Mouse (Mus musculus) spleen, adult 10 weeks (tissue): Measurements from ENCODE around the gene Phgr1. TPM values are rescaled to one million over a fixed set of nuclear protein-coding genes. Genes with fewer than 3 reads are reported as not detected.

Experiments used
- polyA plus RNA-seq: library from polyadenylated mRNA; stranded (reverse); fragments of 350-450 nt; fragmentation: Illumina TruSeq; extraction: RNeasy Lipid Tissue Mini Kit (QIAGEN cat#74804); gene quantifications from one replicate; pipeline ENCODE4 v1.2.3, GENCODE M21; 2015; ENCODE audit warnings: low replicate concordance; ENCODE audit not compliant: insufficient read depth

The Phgr1 gene
- not detected for polyA plus RNA-seq

GRCm38 (mm10) chr2:118772158-118772874, at the start of gene Phgr1:
Phgr1 (plus strand) TSS chr2:118772769.

GRCm38 (mm10) chr2:118728337-118728736, 44.2 kb upstream of the Phgr1 start, which contains the start of gene Plcb2:
Plcb2 (minus strand) TSS chr2:118728438.

DNA sequence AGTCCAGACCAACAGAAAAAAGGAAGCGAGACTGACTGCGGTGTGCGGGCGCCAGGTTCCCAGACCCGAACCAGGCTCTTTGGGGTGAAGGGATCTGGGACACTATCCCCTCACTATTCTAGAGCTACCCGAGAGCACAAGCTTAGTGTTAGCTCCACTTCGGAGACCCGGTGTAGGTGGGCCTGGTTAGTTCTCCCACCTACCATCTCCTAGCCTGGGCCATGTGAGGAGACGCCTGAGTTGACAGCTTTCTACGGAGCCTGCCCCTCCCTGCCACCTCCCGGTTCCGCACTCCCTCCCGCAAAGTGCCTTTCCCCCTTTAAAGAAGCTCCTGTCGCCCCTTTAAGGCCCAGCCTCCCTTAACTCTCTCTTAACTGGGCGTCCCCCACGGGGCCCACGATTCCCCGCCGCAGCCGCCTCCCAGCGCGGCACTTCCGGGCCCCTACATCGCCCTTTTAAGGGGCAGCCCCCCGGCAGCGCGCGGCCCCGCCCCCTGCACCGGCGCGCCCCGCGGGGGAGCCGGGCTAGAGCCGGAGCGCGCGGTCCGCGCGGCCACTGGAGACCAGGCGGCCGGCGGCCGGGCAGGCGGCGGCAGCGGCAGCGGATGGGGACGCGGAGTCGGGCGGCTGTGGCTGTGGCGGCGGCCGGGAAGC, 27.2 kb upstream of the Phgr1 start, which contains the start of gene Inafm2:
Inafm2 (plus strand) TSS at position 527 of the 653 bp plus-strand sequence.

GRCm38 (mm10) chr2:118761906-118762783, 10.4 kb upstream of the Phgr1 start, which contains the start of gene Ccdc9b:
Ccdc9b (minus strand) TSS chr2:118762661.

DNA sequence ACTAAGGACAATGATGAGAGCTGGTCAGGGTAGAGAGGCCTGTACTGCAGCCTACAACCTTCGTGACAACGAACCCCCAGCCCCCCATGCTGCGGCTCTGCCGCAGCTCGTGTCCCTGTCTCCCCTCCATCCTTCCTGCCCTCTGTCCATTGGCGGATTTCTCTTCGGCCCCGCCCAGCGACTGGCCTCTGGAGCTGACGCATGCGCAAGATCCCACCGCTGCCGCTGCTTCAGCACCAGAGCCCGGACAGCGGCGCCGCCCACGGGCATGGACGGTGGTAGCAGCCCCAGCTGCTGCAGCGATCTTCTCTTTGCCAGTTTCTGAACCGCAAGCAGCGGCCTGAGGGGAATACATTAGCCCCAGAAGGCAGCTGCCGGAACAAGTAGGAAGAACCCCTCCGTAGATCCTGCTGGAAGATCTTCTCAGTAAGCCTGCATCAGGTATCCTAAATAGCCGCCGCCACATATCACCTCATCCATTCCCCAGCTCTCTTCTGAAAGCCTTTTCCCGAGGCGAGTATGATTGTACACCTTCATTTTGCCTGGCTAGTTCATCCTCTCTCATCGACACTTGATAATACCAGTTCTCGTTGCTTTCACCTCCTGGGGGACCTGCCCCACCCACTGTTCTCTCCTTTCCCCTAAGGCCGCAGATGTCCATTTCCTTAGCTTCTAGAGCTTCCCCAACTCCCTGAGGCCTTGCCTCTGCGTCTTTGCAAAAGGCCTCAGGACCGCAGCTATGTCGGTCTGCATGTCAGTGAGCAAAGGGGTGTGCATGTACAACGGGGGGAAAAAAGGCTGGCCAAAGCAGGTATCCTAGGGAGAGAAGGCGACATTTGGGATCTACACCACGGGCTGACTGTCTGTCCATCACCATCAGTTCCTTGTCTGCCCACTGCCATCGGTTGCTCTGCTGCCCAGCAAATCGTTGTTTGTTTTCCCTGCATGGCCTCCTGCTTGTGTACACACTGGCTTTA, 7.2 kb downstream of the Phgr1 start, which contains the start of gene Disp2:
Disp2 (plus strand) TSS at position 216 of the 977 bp plus-strand sequence.

DNA sequence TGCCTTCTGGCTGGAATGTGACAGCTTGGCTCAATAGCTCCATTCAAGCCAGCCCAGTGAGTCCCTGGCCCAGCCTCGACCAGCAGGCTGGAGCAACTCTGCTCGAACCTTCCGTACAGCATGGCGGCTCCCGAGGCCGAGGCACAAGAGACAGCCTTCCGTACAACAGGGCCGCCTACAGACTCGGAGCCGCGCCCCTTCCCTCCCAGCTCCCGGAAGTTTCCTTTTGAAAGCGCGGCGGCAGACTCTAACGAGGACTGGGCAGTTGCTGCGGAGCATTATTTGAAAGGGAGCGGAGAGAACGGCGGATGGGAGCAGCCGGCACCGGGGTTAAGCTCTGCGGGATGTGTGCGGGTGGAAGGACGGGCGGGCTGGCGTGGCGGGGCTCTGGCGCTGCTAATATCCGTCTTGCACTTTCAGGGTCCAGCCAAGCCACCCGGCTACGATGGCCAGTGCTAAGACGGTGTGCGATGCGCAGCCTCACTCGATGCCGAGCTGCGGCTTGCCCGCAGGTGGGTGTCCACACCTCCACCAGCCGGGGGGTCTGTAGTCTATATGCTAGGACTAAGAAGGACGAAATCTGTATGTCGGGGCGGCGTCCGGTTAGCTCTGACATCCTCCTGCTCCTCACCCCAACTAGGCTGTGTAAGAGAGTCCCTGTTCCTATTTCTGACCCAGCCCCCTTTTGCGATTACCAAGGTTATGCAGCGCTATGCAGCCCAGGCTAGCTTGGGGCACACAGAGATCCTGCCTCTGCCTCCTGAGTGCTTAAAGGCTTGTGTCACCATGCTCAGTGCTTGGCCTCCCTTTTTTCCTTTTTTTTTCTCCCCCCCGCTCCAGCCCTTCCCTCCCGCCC, 41.6 kb downstream of the Phgr1 start, which contains the start of gene Knstrn:
Knstrn (plus strand) TSS at position 23 of the 856 bp plus-strand sequence.

Other genes starting within 250 kb of the Phgr1 start
- 21.3 TPM for gene Bmf, start 223.1 kb upstream of the Phgr1 start, polyA plus RNA-seq
- gene Bub1b, start 174.6 kb upstream of the Phgr1 start, polyA plus RNA-seq: 20.2 TPM
- gene Pak6, start 109.5 kb upstream of the Phgr1 start, polyA plus RNA-seq: 0.19 TPM
- gene Ankrd63, start 68.8 kb upstream of the Phgr1 start, polyA plus RNA-seq: not detected
- gene Plcb2, start 44.3 kb upstream of the Phgr1 start, polyA plus RNA-seq: 56.9 TPM
- 22.0 TPM for gene Inafm2, start 27.0 kb upstream of the Phgr1 start, polyA plus RNA-seq
- 6.8 TPM for gene Ccdc9b, start 10.1 kb upstream of the Phgr1 start, polyA plus RNA-seq
- gene Disp2, start 7.0 kb downstream of the Phgr1 start, polyA plus RNA-seq: 0.12 TPM
- 26.7 TPM for gene Knstrn, start 41.2 kb downstream of the Phgr1 start, polyA plus RNA-seq
- gene Ivd, start 89.2 kb downstream of the Phgr1 start, polyA plus RNA-seq: 75.0 TPM
- gene Bahd1, start 127.6 kb downstream of the Phgr1 start, polyA plus RNA-seq: 15.3 TPM
- 5.7 TPM for gene Chst14, start 153.7 kb downstream of the Phgr1 start, polyA plus RNA-seq